Mouse (Mus musculus) inflammation-experienced regulatory T-cells, adult 16 weeks (primary cell): Measurements from ENCODE around the gene Mrpl18. TPM values are rescaled to one million over a fixed set of nuclear protein-coding genes. Genes with fewer than 3 reads are reported as not detected.

ENCODE experiments used
- polyA plus RNA-seq: library from polyadenylated mRNA; unstranded; fragments of 100-300 nt; shearing (Covaris generic); gene quantifications from one replicate; pipeline ENCODE4 v1.2.1, GENCODE M21; 2017

Mrpl18 gene
- 127 TPM for polyA plus RNA-seq

GRCm38 (mm10) chr17:12915881-12916583, at the start of gene Mrpl18:
Gene Mrpl18 (minus strand): TSS chr17:12916345.

GRCm38 (mm10) chr17:12960331-12960873, 44.3 kb upstream of the Mrpl18 start, which contains the start of gene Acat2:
Gene Acat2 (minus strand): TSS chr17:12960747.

GRCm38 (mm10) chr17:12940151-12940805, 24.1 kb upstream of the Mrpl18 start, which contains the start of gene Acat3:
Gene Acat3 (minus strand): TSS chr17:12940600.

GRCm38 (mm10) chr17:12915488-12915880, 661 bp downstream of the Mrpl18 start, which contains the start of gene Tcp1:
Gene Tcp1 (plus strand): TSS chr17:12915701.

GRCm38 (mm10) chr17:12909361-12910280, 6.5 kb downstream of the Mrpl18 start, which contains the start of gene Pnldc1:
Gene Pnldc1 (minus strand): TSS chr17:12910230.

GRCm38 (mm10) chr17:12875734-12876133, 40.4 kb downstream of the Mrpl18 start, which contains the start of gene Mrgprh:
Gene Mrgprh (plus strand): TSS chr17:12876034.

GRCm38 (mm10) chr17:12868043-12868442, 48.1 kb downstream of the Mrpl18 start, which contains the start of gene Mas1:
Gene Mas1 (minus strand): TSS chr17:12868143.

Other genes with a start within 250 kb of the Mrpl18 start
- gene Slc22a1, start 240.5 kb downstream of the Mrpl18 start, polyA plus RNA-seq, result 0.15 TPM
- gene Igf2r, start 146.7 kb downstream of the Mrpl18 start, polyA plus RNA-seq, result 31.1 TPM
- 0.29 TPM for gene Mas1, start 48.2 kb downstream of the Mrpl18 start, polyA plus RNA-seq
- not detected for gene Mrgprh, start 40.3 kb downstream of the Mrpl18 start, polyA plus RNA-seq
- 0.82 TPM for gene Pnldc1, start 6.1 kb downstream of the Mrpl18 start, polyA plus RNA-seq
- 232 TPM for gene Tcp1, start 644 bp downstream of the Mrpl18 start, polyA plus RNA-seq
- 0.72 TPM for gene Acat3, start 24.3 kb upstream of the Mrpl18 start, polyA plus RNA-seq
- gene Acat2, start 44.4 kb upstream of the Mrpl18 start, polyA plus RNA-seq, result 42.8 TPM
- 30.7 TPM for gene Wtap, start 77.8 kb upstream of the Mrpl18 start, polyA plus RNA-seq
- 123 TPM for gene Sod2, start 90.5 kb upstream of the Mrpl18 start, polyA plus RNA-seq
- not detected for gene Gpr31b, start 136.0 kb upstream of the Mrpl18 start, polyA plus RNA-seq
- not detected for gene Tcp10b, start 144.8 kb upstream of the Mrpl18 start, polyA plus RNA-seq
- gene Unc93a, start 215.5 kb upstream of the Mrpl18 start, polyA plus RNA-seq, result not detected